Mouse (Mus musculus): ENCODE measurements at regions not wholly inside any gene's neighbourhood (a gene's known extent, or its start where the extent isn't known, plus 50 kb on each side); places are given as distances from the start of the nearest gene placed in this dataset.
A peak's percentile ranks its signal among the peaks of the same experiment; 100 is the strongest.

- DNase-seq (ENCODE audit: low spot score in 2 of 2): no peak
- intact Hi-C loops (cut with DNase I): no loop called here
Measured at GRCm38 (mm10) chr6:126588761-126589160, 53.5 kb upstream of the Kcna5 start.

GRCm38 (mm10) chr6:126587476-126587875, 52.3 kb upstream of the Kcna5 start:
- intact Hi-C loops (cut with DNase I): no loop called here
- no peak for DNase-seq (ENCODE audit: low spot score in 2 of 2)

- peak; percentile 86 to 89 for DNase-seq (ENCODE audit: low spot score in 2 of 2)
- intact Hi-C loops (cut with DNase I): no loop called here
Measured at GRCm38 (mm10) chr6:126585813-126586212, 50.6 kb upstream of the Kcna5 start.

Data from left cerebral cortex, postnatal 36 days (tissue).